Mouse (Mus musculus): ENCODE measurements around the gene B4galnt1. TPM values are rescaled to one million over a fixed set of nuclear protein-coding genes. Genes with fewer than 3 reads are reported as not detected.

B4galnt1 gene
- polyA plus RNA-seq, 1 experiment from 2014 or later, result 7.8 TPM

DNA sequence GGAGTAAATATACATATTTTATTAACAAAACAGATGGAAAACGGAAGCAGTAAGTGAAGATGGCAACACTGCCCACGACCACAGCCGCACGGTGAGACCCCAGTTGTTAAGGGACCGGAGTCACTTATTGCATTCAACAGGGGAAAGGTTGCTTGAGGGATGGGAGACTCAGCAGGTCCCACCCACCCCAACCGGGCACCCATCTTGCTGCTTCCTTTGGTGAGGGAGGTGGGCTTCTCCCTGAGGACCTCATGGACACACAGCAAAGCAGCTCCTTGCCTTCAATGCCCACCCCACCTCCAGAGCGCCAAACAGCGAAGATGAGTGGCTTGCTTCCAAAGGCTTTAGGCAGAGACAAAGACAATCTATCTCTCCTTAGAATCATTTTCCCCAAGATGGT is 32.1 kb downstream of the B4galnt1 start:
- H3K4me2 ChIP-seq (ENCODE audit: low read depth, low read length, severe bottlenecking), result no peak overlapping the region
- DNase-seq (ENCODE audit: low spot score), result no peak
- no peaks in the 10 kb centered on the region for H3K27me3 ChIP-seq (ENCODE audit: control insufficient read depth, insufficient read depth, low read length)
- peaks cover 13% of the 10 kb centered on the region for H3K4me1 ChIP-seq (replicated peaks; ENCODE audit: control insufficient read depth, insufficient read depth, low read length)
- no peaks in the 10 kb centered on the region; the same call in 1 of the 2 replicates for H3K36me3 ChIP-seq (ENCODE audit: control insufficient read depth, insufficient read depth, low read length)
- no peaks in the 10 kb centered on the region for H3K9me3 ChIP-seq (ENCODE audit: control insufficient read depth, low read length)
- WGBS, result 92% methylated on average over 8 of the region's 8 CpGs
- H3K27ac ChIP-seq (ENCODE audit: low read depth, low read length), result no peak overlapping the region
- ATAC-seq (replicated peaks; ENCODE audit: low FRiP score), result no peak
- H3K4me3 ChIP-seq (ENCODE audit: low read depth, low read length), result no peak overlapping the region
- no peak overlapping the region for H3K9ac ChIP-seq (ENCODE audit: low read length)

DNA sequence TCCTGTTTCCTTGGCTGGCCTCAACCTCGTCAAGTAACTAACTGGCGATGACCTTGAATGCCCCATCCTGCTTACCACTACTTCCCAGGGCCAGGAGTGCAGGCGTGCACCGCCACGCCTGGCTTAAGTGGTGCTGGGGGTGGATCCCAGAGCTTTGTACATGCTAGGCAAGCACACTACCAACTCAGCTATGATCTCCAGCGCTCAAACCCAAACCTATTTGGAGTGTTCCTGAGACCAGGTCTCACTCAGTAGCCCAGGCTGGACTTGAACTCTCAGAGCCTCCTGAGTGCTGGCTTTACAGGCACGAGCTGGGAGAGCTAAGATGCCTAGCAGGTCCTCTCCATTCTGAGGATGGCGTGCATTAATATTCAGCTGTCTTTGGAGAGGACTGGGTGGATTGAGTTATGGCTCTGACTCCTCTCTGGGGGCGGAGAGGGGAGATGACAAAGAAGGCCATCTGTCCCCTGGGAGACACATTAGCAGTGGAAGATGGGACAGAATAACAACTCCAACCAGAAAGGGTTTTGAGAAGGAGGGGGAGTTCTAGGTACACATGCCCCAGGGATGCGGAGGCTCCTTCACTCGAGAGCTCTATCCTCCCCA is 32.6 kb downstream of the B4galnt1 start:
- H3K36me3 ChIP-seq (ENCODE audit: control insufficient read depth, insufficient read depth, low read length), result no peaks in the 10 kb centered on the region; the same call in 1 of the 2 replicates
- peaks cover 13% of the 10 kb centered on the region for H3K4me1 ChIP-seq (replicated peaks; ENCODE audit: control insufficient read depth, insufficient read depth, low read length)
- H3K27ac ChIP-seq (ENCODE audit: low read depth, low read length), result no peak overlapping the region
- H3K4me3 ChIP-seq (ENCODE audit: low read depth, low read length), result no peak overlapping the region
- no peaks in the 10 kb centered on the region for H3K9me3 ChIP-seq (ENCODE audit: control insufficient read depth, low read length)
- H3K9ac ChIP-seq (ENCODE audit: low read length), result no peak overlapping the region
- no peak for ATAC-seq (replicated peaks; ENCODE audit: low FRiP score)
- H3K4me2 ChIP-seq (ENCODE audit: low read depth, low read length, severe bottlenecking), result no peak overlapping the region
- no peaks in the 10 kb centered on the region for H3K27me3 ChIP-seq (ENCODE audit: control insufficient read depth, insufficient read depth, low read length)
- 89% methylated on average over 11 of the region's 11 CpGs for WGBS
- DNase-seq (ENCODE audit: low spot score), result no peak

DNA sequence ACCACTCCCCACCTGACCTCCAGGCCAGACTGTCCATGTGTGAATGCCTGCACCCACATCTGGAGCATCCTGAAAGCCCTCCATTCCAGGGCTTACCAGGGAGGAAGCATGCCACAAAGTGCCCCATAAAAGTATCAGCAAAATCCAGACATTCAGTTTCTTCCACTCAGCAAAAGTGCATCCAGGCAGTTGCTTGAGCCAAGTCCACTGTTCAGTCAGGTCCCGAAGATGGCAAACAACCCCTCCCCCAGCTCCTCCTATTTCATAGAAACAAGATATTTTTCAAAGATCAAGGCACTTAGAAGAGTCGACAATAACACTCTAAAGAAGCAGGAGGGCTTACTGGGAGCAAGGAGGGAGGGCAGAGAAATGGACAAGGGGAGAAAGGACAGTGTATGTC is 33.5 kb downstream of the B4galnt1 start:
- ATAC-seq (replicated peaks; ENCODE audit: low FRiP score) (no peak), DNase-seq (ENCODE audit: low spot score) (no peak)
- Histone ChIP-seq H3K36me3 (ENCODE audit: control insufficient read depth, insufficient read depth, low read length) (no peaks in the 10 kb centered on the region; the same call in 1 of the 2 replicates), H3K9ac (ENCODE audit: low read length) (no peak overlapping the region), H3K27me3 (ENCODE audit: control insufficient read depth, insufficient read depth, low read length) (no peaks in the 10 kb centered on the region), H3K27ac (ENCODE audit: low read depth, low read length) (no peak overlapping the region), H3K4me2 (ENCODE audit: low read depth, low read length, severe bottlenecking) (no peak overlapping the region), H3K4me3 (ENCODE audit: low read depth, low read length) (no peak overlapping the region), H3K4me1 (replicated peaks; ENCODE audit: control insufficient read depth, insufficient read depth, low read length) (peaks cover 13% of the 10 kb centered on the region), H3K9me3 (ENCODE audit: control insufficient read depth, low read length) (no peaks in the 10 kb centered on the region)
- WGBS, result 80% methylated on average over 2 of the region's 2 CpGs

DNA sequence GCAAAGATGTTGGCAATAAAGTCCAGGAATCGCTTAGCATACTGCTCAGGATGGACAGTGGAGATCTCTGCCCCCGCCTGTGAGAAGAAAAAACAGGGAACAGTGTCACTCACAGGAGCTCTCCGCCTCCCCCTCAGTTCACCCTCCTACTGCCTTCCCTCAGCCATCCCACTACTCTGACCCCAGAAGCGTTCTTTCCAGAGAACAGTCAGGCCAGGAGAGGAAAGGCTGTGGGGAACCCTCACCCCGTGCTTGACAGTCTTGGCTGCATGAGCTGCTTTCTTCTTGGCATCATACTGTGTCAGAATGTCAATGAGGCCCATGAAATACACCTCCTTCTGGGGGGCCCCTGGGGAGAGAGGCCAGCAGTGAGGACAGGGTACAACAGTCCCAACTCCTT is 34.0 kb downstream of the B4galnt1 start:
- Histone ChIP-seq H3K9ac (ENCODE audit: low read length) (no peak overlapping the region), H3K4me1 (replicated peaks; ENCODE audit: control insufficient read depth, insufficient read depth, low read length) (peaks cover 13% of the 10 kb centered on the region), H3K36me3 (ENCODE audit: control insufficient read depth, insufficient read depth, low read length) (peaks cover 3% of the 10 kb centered on the region; the same call in 1 of the 2 replicates), H3K27ac (ENCODE audit: low read depth, low read length) (no peak overlapping the region), H3K4me3 (ENCODE audit: low read depth, low read length) (no peak overlapping the region), H3K27me3 (ENCODE audit: control insufficient read depth, insufficient read depth, low read length) (no peaks in the 10 kb centered on the region), H3K9me3 (ENCODE audit: control insufficient read depth, low read length) (no peaks in the 10 kb centered on the region), H3K4me2 (ENCODE audit: low read depth, low read length, severe bottlenecking) (no peak overlapping the region)
- DNase-seq (ENCODE audit: low spot score), result no peak
- no peak for ATAC-seq (replicated peaks; ENCODE audit: low FRiP score)
- 69% methylated on average over 5 of the region's 5 CpGs for WGBS

DNA sequence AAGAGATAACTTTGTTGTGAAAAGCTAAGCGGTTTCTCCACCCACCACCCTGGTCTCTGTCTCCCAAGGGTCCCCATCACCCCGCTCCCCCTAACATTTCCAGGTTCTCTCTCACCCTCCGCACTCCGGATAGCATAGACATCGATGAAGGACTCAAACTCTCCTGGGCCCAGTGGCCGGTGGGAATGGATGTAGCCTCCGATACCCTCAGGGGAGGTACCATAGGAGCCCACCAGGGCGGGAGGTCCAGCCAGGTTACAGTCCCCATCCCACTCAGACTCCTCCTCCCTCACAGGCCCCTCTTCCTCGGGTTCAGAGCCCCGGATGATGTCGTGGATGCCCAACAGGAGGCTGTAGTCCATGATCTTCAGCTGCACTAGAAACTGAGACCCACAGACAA is 34.4 kb downstream of the B4galnt1 start:
- ATAC-seq (replicated peaks; ENCODE audit: low FRiP score) (no peak), DNase-seq (ENCODE audit: low spot score) (no peak)
- peaks cover 10% of the 10 kb centered on the region for H3K4me1 ChIP-seq (replicated peaks; ENCODE audit: control insufficient read depth, insufficient read depth, low read length)
- H3K4me3 ChIP-seq (ENCODE audit: low read depth, low read length), result no peak overlapping the region
- no peaks in the 10 kb centered on the region for H3K27me3 ChIP-seq (ENCODE audit: control insufficient read depth, insufficient read depth, low read length)
- no peak overlapping the region for H3K9ac ChIP-seq (ENCODE audit: low read length)
- H3K4me2 ChIP-seq (ENCODE audit: low read depth, low read length, severe bottlenecking), result no peak overlapping the region
- H3K27ac ChIP-seq (ENCODE audit: low read depth, low read length), result no peak overlapping the region
- WGBS, result 79% methylated on average over 11 of the region's 11 CpGs
- no peaks in the 10 kb centered on the region for H3K9me3 ChIP-seq (ENCODE audit: control insufficient read depth, low read length)
- H3K36me3 ChIP-seq (ENCODE audit: control insufficient read depth, insufficient read depth, low read length), result peaks cover 3% of the 10 kb centered on the region; the same call in 1 of the 2 replicates

DNA sequence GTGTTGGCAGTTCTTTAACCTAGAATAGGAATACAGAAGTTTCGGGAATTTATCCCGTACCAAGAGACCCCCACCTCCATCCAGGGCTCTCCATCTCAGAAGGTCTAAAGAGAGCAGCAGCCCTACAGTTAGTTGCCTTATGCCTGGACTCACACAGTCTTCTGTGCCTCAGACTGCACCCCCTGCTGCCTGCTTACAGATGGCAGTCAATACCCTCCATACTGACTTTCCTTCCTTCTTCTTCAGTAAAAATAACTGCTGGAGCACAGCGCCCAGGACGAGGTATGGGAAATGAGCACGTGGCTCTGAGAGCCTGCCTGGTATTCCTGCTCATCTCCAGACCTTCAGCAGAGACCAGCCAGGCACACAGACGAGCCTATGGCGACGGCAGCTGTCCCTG is 35.3 kb downstream of the B4galnt1 start:
- Histone ChIP-seq H3K36me3 (ENCODE audit: control insufficient read depth, insufficient read depth, low read length) (peaks cover 3% of the 10 kb centered on the region; the same call in 1 of the 2 replicates), H3K27me3 (ENCODE audit: control insufficient read depth, insufficient read depth, low read length) (no peaks in the 10 kb centered on the region), H3K9me3 (ENCODE audit: control insufficient read depth, low read length) (no peaks in the 10 kb centered on the region), H3K27ac (ENCODE audit: low read depth, low read length) (no peak overlapping the region), H3K9ac (ENCODE audit: low read length) (no peak overlapping the region), H3K4me3 (ENCODE audit: low read depth, low read length) (no peak overlapping the region), H3K4me1 (replicated peaks; ENCODE audit: control insufficient read depth, insufficient read depth, low read length) (peaks cover 7% of the 10 kb centered on the region; the same call in 1 of the 2 replicates), H3K4me2 (ENCODE audit: low read depth, low read length, severe bottlenecking) (no peak overlapping the region)
- WGBS, result 88% methylated on average over 8 of the region's 8 CpGs
- DNase-seq (ENCODE audit: low spot score), result no peak
- ATAC-seq (replicated peaks; ENCODE audit: low FRiP score), result no peak

DNA sequence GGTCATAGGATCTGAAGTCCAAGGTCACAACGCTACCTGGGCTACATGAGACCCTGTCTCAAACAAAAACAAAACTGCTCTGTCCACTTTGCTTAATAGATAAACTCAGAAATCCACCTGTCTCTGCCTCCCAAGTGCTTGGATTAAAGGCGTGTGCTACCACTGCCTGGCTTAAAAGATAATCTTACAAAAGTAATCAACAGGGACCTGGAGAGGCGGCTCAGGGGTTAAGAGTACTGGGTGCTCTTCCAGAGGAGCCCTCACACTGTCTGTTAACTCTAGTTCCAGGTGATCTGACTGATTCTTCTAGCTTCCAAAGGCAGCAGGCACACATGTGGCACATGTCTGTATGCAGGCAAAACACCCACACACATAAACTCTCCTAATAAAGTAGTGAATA is 38.1 kb downstream of the B4galnt1 start:
- Histone ChIP-seq H3K36me3 (ENCODE audit: control insufficient read depth, insufficient read depth, low read length) (peaks cover 6% of the 10 kb centered on the region; the same call in 1 of the 2 replicates), H3K4me1 (replicated peaks; ENCODE audit: control insufficient read depth, insufficient read depth, low read length) (no peaks in the 10 kb centered on the region), H3K4me3 (ENCODE audit: low read depth, low read length) (no peak overlapping the region), H3K9ac (ENCODE audit: low read length) (no peak overlapping the region), H3K9me3 (ENCODE audit: control insufficient read depth, low read length) (no peaks in the 10 kb centered on the region), H3K4me2 (ENCODE audit: low read depth, low read length, severe bottlenecking) (no peak overlapping the region), H3K27me3 (ENCODE audit: control insufficient read depth, insufficient read depth, low read length) (no peaks in the 10 kb centered on the region), H3K27ac (ENCODE audit: low read depth, low read length) (no peak overlapping the region)
- DNase-seq (ENCODE audit: low spot score) (no peak), ATAC-seq (replicated peaks; ENCODE audit: low FRiP score) (no peak)
- 92% methylated on average over 3 of the region's 3 CpGs for whole genome bisulfite sequencing

DNA sequence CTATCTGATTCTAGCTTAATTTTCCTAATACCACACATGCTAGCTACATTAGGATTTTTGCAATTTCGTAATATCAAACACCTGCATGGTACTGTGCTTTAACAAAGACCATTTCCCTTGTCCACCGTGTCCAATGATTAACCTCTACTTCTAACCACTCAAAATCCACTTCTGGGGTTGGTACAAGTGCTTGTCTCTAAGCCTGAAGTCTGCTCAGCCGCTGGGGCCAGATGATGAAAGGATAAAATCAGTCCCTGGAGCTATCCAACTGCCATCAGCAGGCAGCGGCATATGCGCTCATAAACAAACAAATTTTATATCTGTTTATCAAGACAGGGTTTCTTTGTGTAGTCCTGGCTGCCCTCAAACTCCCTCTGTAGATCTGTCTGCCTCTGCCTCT is 39.6 kb downstream of the B4galnt1 start:
- Histone ChIP-seq H3K27me3 (ENCODE audit: control insufficient read depth, insufficient read depth, low read length) (no peaks in the 10 kb centered on the region), H3K9me3 (ENCODE audit: control insufficient read depth, low read length) (no peaks in the 10 kb centered on the region), H3K4me1 (replicated peaks; ENCODE audit: control insufficient read depth, insufficient read depth, low read length) (0 out of 2 replicates have a peak, but pooled peaks cover 2% of the 10 kb centered on the region), H3K27ac (ENCODE audit: low read depth, low read length) (no peak overlapping the region), H3K9ac (ENCODE audit: low read length) (no peak overlapping the region), H3K36me3 (ENCODE audit: control insufficient read depth, insufficient read depth, low read length) (peaks cover 6% of the 10 kb centered on the region; the same call in 1 of the 2 replicates), H3K4me3 (ENCODE audit: low read depth, low read length) (no peak overlapping the region), H3K4me2 (ENCODE audit: low read depth, low read length, severe bottlenecking) (no peak overlapping the region)
- WGBS, result 93% methylated on average over 5 of the region's 5 CpGs
- ATAC-seq (replicated peaks; ENCODE audit: low FRiP score) (no peak), DNase-seq (ENCODE audit: low spot score) (no peak)

DNA sequence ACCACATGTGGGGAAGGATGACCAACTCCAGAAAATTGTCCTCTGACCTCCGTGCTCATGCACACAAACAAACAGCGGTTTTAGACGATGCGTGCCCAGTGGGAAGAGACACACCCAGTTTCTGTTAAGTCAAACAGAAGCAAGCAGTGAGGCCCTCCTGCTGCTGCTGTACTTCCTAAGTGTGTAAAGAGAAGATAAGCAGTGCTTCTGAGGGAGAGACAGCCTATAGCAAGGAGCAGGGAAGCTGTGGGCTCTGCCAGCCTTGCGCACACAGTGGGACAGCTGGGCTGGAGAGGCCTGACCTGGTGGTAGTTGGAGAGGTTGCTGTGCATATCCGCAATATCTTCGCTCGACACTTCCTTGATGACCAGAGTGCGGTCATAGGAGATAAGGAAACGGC is 40.3 kb downstream of the B4galnt1 start:
- Histone ChIP-seq H3K27ac (ENCODE audit: low read depth, low read length) (no peak overlapping the region), H3K36me3 (ENCODE audit: control insufficient read depth, insufficient read depth, low read length) (peaks cover 6% of the 10 kb centered on the region; the same call in 1 of the 2 replicates), H3K4me3 (ENCODE audit: low read depth, low read length) (no peak overlapping the region), H3K27me3 (ENCODE audit: control insufficient read depth, insufficient read depth, low read length) (no peaks in the 10 kb centered on the region), H3K4me2 (ENCODE audit: low read depth, low read length, severe bottlenecking) (no peak overlapping the region), H3K9me3 (ENCODE audit: control insufficient read depth, low read length) (no peaks in the 10 kb centered on the region), H3K4me1 (replicated peaks; ENCODE audit: control insufficient read depth, insufficient read depth, low read length) (peaks cover 2% of the 10 kb centered on the region; the same call in 1 of the 2 replicates), H3K9ac (ENCODE audit: low read length) (no peak overlapping the region)
- 90% methylated on average over 10 of the region's 10 CpGs for WGBS
- ATAC-seq (replicated peaks; ENCODE audit: low FRiP score), result no peak
- no peak for DNase-seq (ENCODE audit: low spot score)

All from forebrain, embryonic 11.5 days (tissue).